Mouse (Mus musculus) testis, adult 2 months (tissue): ENCODE measurements at regions not wholly inside any gene's neighbourhood (a gene's known extent, or its start where the extent isn't known, plus 50 kb on each side); places are given as distances from the start of the nearest gene placed in this dataset.

Experiments used
- CTCF ChIP-seq: fragments of 200-500 bp; IDR thresholded peaks from 2 replicates; pipeline ENCODE4 v1.5.1; 2012; ENCODE audit warnings: low read depth, mild to moderate bottlenecking, inconsistent platforms, low read length, moderate library complexity; ENCODE audit not compliant: control insufficient read depth, insufficient read depth, insufficient replicate concordance
- POLR2A ChIP-seq: fragments of 200-500 bp; IDR thresholded peaks from 2 replicates; pipeline ENCODE4 v1.6.1; 2012; ENCODE audit warnings: low read depth, mild to moderate bottlenecking, inconsistent platforms, low read length, moderate library complexity; ENCODE audit not compliant: control insufficient read depth

- TF ChIP-seq CTCF (no peak), POLR2A (no peak)
These were observed 141.0 kb upstream of the Tmc3 start for GRCm38 (mm10) chr7:83443596-83444278.
